Mouse (Mus musculus): ENCODE measurements around the gene Anpep. TPM values are rescaled to one million over a fixed set of nuclear protein-coding genes. Genes with fewer than 3 reads are reported as not detected.

The Anpep gene
- polyA plus RNA-seq, 1 experiment from 2014 or later: 31.4 TPM

DNA sequence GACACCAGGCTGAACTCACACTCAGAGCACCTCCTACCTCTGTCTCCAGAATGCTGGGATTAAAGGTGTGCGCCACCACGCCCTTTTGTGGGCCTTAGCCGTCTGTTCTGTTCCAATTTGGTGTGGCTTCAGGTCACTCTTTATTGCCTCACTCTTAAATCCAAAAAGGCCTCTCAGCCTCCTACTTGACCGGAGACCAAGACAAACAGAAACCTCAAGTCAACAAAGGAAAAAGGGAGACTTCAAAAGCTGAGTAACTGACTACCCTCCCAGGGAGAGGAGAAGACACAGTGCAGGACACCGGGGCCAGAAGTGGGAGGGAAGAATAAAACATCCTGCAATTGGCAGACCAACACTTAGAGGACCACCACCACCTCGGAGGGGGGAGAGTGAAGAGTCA is 29.7 kb downstream of the Anpep start:
- 46% methylated on average over 6 of the region's 6 CpGs for WGBS
- H3K4me3 ChIP-seq (ENCODE audit: low read depth, low read length): no peak overlapping the region
- no peak overlapping the region for H3K4me2 ChIP-seq (replicated peaks; ENCODE audit: low read depth)
- no peaks in the 10 kb centered on the region for H3K27me3 ChIP-seq (ENCODE audit: control insufficient read depth, insufficient read depth, low read length)
- no peaks in the 10 kb centered on the region for H3K9me3 ChIP-seq (ENCODE audit: control insufficient read depth, low read length)
- H3K36me3 ChIP-seq (ENCODE audit: control insufficient read depth, insufficient read depth, low read length): no peaks in the 10 kb centered on the region
- TF ChIP-seq CTCF (IDR thresholded peaks at IDR 0.05; ENCODE audit: low read depth) (no peak), EP300 (optimal IDR thresholded peaks at IDR 0.05) (no peak)
- H3K27ac ChIP-seq (replicated peaks): peak overlapping the region; percentile 70
- H3K9ac ChIP-seq (ENCODE audit: low read length): no peak overlapping the region
- DNase-seq (ENCODE audit: low spot score): peak; percentile 20
- H3K4me1 ChIP-seq (replicated peaks; ENCODE audit: control insufficient read depth, insufficient read depth): no peaks in the 10 kb centered on the region
- no peak for ATAC-seq (ENCODE audit: low FRiP score, low TSS enrichment)

DNA sequence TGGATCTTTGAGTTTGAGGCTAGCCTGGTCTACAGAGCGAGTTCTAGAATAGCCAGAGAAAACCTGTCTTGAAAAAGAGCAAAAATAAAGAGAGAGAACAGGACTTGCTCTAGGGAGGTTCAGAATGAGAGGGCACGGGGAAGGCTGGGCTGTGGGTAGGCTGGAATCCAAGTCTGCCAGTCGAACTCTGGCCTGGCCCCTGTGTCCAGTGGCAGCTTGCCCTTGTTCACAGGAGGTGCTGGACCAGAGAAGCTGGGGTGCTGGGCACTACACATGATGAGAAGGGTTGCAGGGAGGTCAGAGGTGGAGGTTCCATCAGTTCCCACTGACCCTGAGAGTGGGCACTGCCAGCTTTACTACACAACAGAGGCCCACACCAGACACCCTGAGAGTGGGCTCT is 32.5 kb downstream of the Anpep start:
- no peaks in the 10 kb centered on the region for H3K4me1 ChIP-seq (replicated peaks; ENCODE audit: control insufficient read depth, insufficient read depth)
- no peaks in the 10 kb centered on the region for H3K27me3 ChIP-seq (ENCODE audit: control insufficient read depth, insufficient read depth, low read length)
- no peaks in the 10 kb centered on the region for H3K9me3 ChIP-seq (ENCODE audit: control insufficient read depth, low read length)
- H3K27ac ChIP-seq (replicated peaks): no peak overlapping the region
- H3K9ac ChIP-seq (ENCODE audit: low read length): no peak overlapping the region
- TF ChIP-seq EP300 (optimal IDR thresholded peaks at IDR 0.05) (no peak), CTCF (IDR thresholded peaks at IDR 0.05; ENCODE audit: low read depth) (no peak)
- H3K4me3 ChIP-seq (ENCODE audit: low read depth, low read length): no peak overlapping the region
- 91% methylated on average over 3 of the region's 3 CpGs for WGBS
- no peak overlapping the region for H3K4me2 ChIP-seq (replicated peaks; ENCODE audit: low read depth)
- no peaks in the 10 kb centered on the region for H3K36me3 ChIP-seq (ENCODE audit: control insufficient read depth, insufficient read depth, low read length)
- ATAC-seq (ENCODE audit: low FRiP score, low TSS enrichment): no peak
- DNase-seq (ENCODE audit: low spot score): no peak

GRCm38 (mm10) chr7:79822092-79822695 is 38.7 kb downstream of the Anpep start:
- no peaks in the 10 kb centered on the region for H3K36me3 ChIP-seq (ENCODE audit: control insufficient read depth, insufficient read depth, low read length)
- 75% methylated on average over 12 of the region's 12 CpGs for WGBS
- no peaks in the 10 kb centered on the region for H3K4me1 ChIP-seq (replicated peaks; ENCODE audit: control insufficient read depth, insufficient read depth)
- ATAC-seq (ENCODE audit: low FRiP score, low TSS enrichment) (no peak), DNase-seq (ENCODE audit: low spot score) (no peak)
- no peak overlapping the region for H3K4me2 ChIP-seq (replicated peaks; ENCODE audit: low read depth)
- no peaks in the 10 kb centered on the region for H3K27me3 ChIP-seq (ENCODE audit: control insufficient read depth, insufficient read depth, low read length)
- no peak overlapping the region for H3K27ac ChIP-seq (replicated peaks)
- H3K9ac ChIP-seq (ENCODE audit: low read length): no peak overlapping the region
- H3K9me3 ChIP-seq (ENCODE audit: control insufficient read depth, low read length): no peaks in the 10 kb centered on the region
- no peak for TF ChIP-seq EP300 (optimal IDR thresholded peaks at IDR 0.05)
- no peak for TF ChIP-seq CTCF (IDR thresholded peaks at IDR 0.05; ENCODE audit: low read depth)
- H3K4me3 ChIP-seq (ENCODE audit: low read depth, low read length): no peak overlapping the region

DNA sequence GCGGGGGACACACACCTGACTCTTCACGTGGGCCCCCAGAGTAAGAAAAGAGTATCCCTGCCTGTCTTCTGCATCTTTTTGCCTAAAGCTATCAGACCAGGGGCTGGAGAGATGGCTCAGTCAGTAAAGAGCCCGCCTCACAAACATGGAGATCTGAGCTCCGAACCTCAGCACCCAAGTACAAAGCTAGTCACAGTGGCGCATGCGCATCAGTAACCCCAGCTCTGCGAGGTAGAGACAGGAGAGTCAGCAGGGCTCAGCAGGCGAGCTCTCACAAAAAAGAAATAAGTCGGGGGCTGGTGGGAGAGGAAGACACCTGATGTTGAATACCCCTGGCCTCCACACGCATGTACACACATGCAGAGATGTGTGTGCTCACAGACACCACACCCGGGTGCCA is 40.9 kb downstream of the Anpep start:
- TF ChIP-seq EP300 (optimal IDR thresholded peaks at IDR 0.05) (no peak), CTCF (IDR thresholded peaks at IDR 0.05; ENCODE audit: low read depth) (no peak)
- WGBS: 54% methylated on average over 11 of the region's 11 CpGs
- Histone ChIP-seq H3K36me3 (ENCODE audit: control insufficient read depth, insufficient read depth, low read length) (no peaks in the 10 kb centered on the region), H3K27ac (replicated peaks) (no peak overlapping the region), H3K4me2 (replicated peaks; ENCODE audit: low read depth) (no peak overlapping the region), H3K27me3 (ENCODE audit: control insufficient read depth, insufficient read depth, low read length) (no peaks in the 10 kb centered on the region), H3K9ac (ENCODE audit: low read length) (no peak overlapping the region), H3K9me3 (ENCODE audit: control insufficient read depth, low read length) (no peaks in the 10 kb centered on the region), H3K4me1 (replicated peaks; ENCODE audit: control insufficient read depth, insufficient read depth) (no peaks in the 10 kb centered on the region), H3K4me3 (ENCODE audit: low read depth, low read length) (no peak overlapping the region)
- DNase-seq (ENCODE audit: low spot score) (no peak), ATAC-seq (ENCODE audit: low FRiP score, low TSS enrichment) (no peak)

DNA sequence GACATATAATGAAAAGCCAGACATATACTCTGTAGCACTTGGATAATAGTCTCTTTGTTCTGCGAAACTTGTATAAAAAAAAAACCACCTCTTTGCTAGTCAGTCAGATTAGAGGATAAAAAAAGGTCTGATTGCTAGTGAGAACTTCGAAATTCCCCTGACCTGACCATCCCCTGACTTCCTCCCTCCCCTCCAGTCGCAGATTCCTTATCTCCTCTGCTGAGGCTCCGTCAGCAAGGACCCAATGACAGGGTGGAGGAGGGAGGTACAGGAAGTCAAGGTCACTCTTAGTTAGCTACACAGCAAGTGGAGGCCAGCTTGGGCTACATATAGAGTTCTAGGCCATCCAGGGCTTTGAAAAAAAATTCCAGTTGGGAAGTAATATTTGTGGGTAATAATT is 41.3 kb downstream of the Anpep start:
- Histone ChIP-seq H3K4me2 (replicated peaks; ENCODE audit: low read depth) (no peak overlapping the region), H3K9me3 (ENCODE audit: control insufficient read depth, low read length) (no peaks in the 10 kb centered on the region), H3K27ac (replicated peaks) (no peak overlapping the region), H3K4me1 (replicated peaks; ENCODE audit: control insufficient read depth, insufficient read depth) (no peaks in the 10 kb centered on the region), H3K36me3 (ENCODE audit: control insufficient read depth, insufficient read depth, low read length) (no peaks in the 10 kb centered on the region), H3K4me3 (ENCODE audit: low read depth, low read length) (no peak overlapping the region), H3K9ac (ENCODE audit: low read length) (no peak overlapping the region), H3K27me3 (ENCODE audit: control insufficient read depth, insufficient read depth, low read length) (no peaks in the 10 kb centered on the region)
- TF ChIP-seq EP300 (optimal IDR thresholded peaks at IDR 0.05): no peak
- TF ChIP-seq CTCF (IDR thresholded peaks at IDR 0.05; ENCODE audit: low read depth): no peak
- ATAC-seq (ENCODE audit: low FRiP score, low TSS enrichment) (no peak), DNase-seq (ENCODE audit: low spot score) (no peak)
- WGBS: 36% methylated on average over 4 of the region's 4 CpGs

- Histone ChIP-seq H3K36me3 (ENCODE audit: control insufficient read depth, insufficient read depth, low read length) (no peaks in the 10 kb centered on the region), H3K4me1 (replicated peaks; ENCODE audit: control insufficient read depth, insufficient read depth) (no peaks in the 10 kb centered on the region), H3K9me3 (ENCODE audit: control insufficient read depth, low read length) (no peaks in the 10 kb centered on the region), H3K4me2 (replicated peaks; ENCODE audit: low read depth) (no peak overlapping the region), H3K27me3 (ENCODE audit: control insufficient read depth, insufficient read depth, low read length) (no peaks in the 10 kb centered on the region), H3K27ac (replicated peaks) (no peak overlapping the region), H3K9ac (ENCODE audit: low read length) (no peak overlapping the region), H3K4me3 (ENCODE audit: low read depth, low read length) (no peak overlapping the region)
- DNase-seq (ENCODE audit: low spot score) (no peak), ATAC-seq (ENCODE audit: low FRiP score, low TSS enrichment) (no peak)
- no peak for TF ChIP-seq EP300 (optimal IDR thresholded peaks at IDR 0.05)
- TF ChIP-seq CTCF (IDR thresholded peaks at IDR 0.05; ENCODE audit: low read depth): no peak
- WGBS: 19% methylated on average over 6 of the region's 6 CpGs
Measured at GRCm38 (mm10) chr7:79818321-79818720, 42.5 kb downstream of the Anpep start.

All from stomach, postnatal 0 days (tissue).